Mouse (Mus musculus): ENCODE measurements around the gene Kcnmb1.
A peak's percentile ranks its signal among the peaks of the same experiment; 100 is the strongest.

Gene Kcnmb1

DNA sequence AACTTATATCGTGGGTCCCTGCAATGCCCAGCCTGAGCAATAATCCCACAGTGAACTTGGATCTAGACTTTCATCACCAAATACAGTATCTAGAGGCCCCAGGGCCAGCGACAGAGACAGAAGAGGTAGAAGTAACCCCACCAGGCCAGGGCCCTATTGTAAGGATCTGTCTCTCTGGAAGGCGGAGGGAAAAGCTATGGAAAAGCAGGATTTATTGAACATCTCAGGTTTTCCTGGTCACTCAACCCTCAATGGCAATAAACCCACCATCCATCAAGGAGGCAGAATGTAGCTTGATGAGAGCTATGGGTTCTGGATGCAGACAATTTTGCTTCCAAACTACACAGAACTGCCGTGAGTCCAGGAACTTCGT lies 39.8 kb downstream of the Kcnmb1 start:
- DNase-seq, result no peak

DNA sequence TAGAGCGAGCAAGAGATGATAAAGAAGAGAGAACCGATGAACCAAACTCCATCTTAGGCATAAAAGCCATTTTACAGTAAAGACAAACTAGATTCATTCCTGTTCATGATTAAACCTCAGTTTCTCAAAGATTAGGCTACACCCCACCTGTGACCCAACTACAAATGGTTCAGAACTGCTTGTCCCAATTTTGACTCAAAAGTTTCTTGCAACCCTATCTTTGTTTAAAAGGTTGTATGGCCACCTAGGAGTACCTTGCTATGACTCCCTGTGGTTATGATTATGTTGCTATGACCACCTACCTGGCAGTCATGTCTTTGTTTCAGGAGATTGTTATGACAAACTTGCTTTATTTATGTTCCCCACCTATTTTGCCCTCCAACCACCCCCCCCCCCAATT lies 44.8 kb downstream of the Kcnmb1 start:
- no peak for DNase-seq

- no peak for DNase-seq
Measured at GRCm38 (mm10) chr11:34008214-34008613, 45.4 kb downstream of the Kcnmb1 start.

DNA sequence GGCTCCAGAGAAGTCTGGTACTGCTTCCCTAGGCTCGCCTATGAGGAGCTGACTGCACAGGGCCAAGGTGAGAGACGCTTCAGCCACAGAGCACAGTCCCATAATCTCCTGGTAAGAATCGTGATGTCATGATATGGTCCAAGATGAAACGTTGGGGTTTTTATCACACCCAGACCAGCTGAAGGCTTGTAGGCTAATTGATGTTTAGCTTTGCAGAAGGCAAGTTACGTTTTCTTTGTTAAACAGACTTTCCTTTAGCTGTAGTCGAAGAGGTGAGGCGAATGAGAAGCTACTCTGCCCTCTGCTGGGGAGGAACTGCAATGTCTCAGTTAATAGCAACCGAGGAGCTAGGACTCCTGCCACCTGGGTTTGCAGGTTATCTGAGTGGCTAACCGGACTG lies 45.9 kb downstream of the Kcnmb1 start:
- DNase-seq, result peak; percentile 51

DNA sequence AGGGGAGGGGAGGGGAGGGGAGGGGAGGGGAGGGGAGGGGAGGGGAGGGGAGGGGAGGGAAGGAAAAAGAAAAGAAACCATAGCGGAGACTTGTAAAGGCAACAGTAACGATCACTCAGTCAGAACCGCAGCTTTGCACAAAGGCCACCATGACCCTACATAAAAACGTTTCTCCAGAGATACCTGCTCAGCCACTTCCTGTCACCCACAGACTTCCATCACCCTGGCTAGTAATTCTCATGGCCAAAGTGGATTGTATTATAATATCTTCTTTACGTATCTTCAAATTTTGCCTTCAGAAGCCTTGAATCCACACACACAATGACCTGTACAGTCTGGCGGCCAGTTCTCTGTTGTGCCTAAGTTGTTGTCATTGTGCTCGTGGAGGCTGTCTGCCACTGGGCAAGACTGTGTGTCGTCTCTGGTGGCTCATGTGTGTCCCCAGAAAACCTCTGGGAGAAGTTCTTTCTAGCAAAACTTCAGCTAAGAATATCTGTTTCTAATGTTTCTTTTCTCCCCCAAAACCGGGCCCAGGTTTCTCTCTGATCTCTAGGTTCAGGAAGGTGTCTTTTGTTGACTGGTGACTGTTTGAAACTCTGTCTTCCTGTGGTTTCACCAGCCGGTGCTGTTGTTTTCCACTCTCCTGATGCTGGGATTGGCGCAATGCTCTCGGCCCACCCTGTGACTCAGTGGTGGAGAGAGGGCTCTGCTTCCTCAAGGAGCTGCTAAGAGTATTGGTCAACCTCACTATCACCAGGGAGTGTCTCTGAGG lies 46.7 kb downstream of the Kcnmb1 start:
- no peak for DNase-seq

GRCm38 (mm10) chr11:34010133-34010858 lies 47.5 kb downstream of the Kcnmb1 start:
- DNase-seq, result no peak

DNA sequence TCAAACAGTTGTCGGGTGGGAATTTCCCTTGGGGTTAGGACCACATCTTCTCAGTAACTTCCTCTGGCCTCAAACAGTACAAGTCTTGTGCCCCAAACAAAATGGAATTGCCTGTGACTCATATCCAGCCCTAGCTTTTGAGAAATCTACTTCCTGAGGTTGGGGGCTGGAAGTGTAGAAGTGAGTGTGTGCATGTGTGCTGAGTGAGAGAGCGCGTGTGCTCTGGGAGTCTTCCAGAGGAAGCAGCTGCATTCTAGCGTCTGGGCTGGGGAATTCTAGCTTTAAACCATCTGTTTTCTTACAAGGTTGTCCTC lies 48.0 kb downstream of the Kcnmb1 start:
- DNase-seq, result peak; percentile 36

DNA sequence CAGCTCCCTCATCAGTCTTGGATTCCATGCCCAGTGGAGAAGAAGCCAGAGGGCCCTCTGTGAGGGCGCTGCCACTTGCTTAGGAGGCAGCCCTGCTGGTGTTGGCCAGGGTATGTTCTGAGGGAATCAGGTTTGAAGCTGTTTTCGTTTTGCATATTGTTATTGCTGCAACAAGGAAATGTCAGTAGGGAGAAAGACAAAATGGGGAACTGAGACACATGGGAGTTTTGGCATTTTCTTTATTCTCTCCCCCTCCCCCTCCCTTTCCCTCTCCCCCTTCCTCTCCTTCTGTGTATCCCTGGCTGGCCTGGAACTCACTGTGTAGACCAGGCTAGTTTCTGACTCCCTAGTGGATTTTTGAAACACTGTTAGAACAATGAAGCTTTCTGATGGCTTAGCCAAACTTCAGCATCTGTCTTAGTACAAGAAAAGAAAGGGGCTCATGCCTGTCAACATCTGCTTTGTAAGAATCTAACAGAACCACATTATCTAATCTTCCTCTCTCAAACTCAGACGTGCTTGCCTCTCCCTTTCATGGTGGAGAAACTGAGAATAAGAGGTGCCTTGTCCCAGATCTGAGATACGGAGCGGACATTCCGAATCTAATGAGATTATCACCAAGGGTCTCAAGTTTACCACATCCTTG lies 49.3 kb downstream of the Kcnmb1 start:
- DNase-seq, result no peak

All from kidney, postnatal 14 days (tissue).